Mouse (Mus musculus) heart, postnatal 4 days (tissue): ENCODE data around the gene Spata46. TPM values are rescaled to one million over a fixed set of nuclear protein-coding genes. Genes with fewer than 3 reads are reported as not detected.

ENCODE experiments used
- DNase-seq: peaks from one replicate; pipeline ENCODE4 v3.0.0; 2021
- total RNA-seq, 2 experiments: library from RNA; stranded (reverse); gene quantifications; 2 replicates each; pipeline ENCODE4 v1.2.3; 2021

Gene Spata46
- total RNA-seq, 2 experiments from 2014 or later = not detected

GRCm38 (mm10) chr1:170343081-170343480 lies 34.5 kb downstream of the Spata46 start:
- no peak for DNase-seq

- no peak for DNase-seq
These were observed 35.3 kb downstream of the Spata46 start for GRCm38 (mm10) chr1:170343906-170344305.

- no peak for DNase-seq
These were observed 37.7 kb downstream of the Spata46 start for GRCm38 (mm10) chr1:170346266-170346665.

GRCm38 (mm10) chr1:170351080-170351479 lies 42.5 kb downstream of the Spata46 start:
- no peak for DNase-seq

GRCm38 (mm10) chr1:170353335-170353734 lies 44.7 kb downstream of the Spata46 start:
- DNase-seq = no peak

GRCm38 (mm10) chr1:170360183-170360915 lies 51.7 kb downstream of the Spata46 start:
- DNase-seq = no peak

Other genes starting within 250 kb of the Spata46 start
- 10 to 100 TPM; 23.8 to 24.3 TPM for gene Ddr2, start 198.0 kb upstream of the Spata46 start, total RNA-seq
- 10 to 100 TPM; 40.4 to 49.6 TPM for gene Uap1, start 133.8 kb upstream of the Spata46 start, total RNA-seq
- 10 to 100 TPM; 18.9 to 19.8 TPM for gene Uhmk1, start 93.4 kb upstream of the Spata46 start, total RNA-seq
- gene Sh2d1b2, start 76.1 kb upstream of the Spata46 start, total RNA-seq = not detected
- gene Sh2d1b1, start 31.5 kb upstream of the Spata46 start, total RNA-seq = under 1 TPM; 0.14 to 0.23 TPM
- gene Gm7694, start 2.5 kb upstream of the Spata46 start, total RNA-seq = 1 to 10 TPM; 7.8 TPM